Mouse (Mus musculus): ENCODE measurements around the gene Ier5. TPM values are rescaled to one million over a fixed set of nuclear protein-coding genes. Genes with fewer than 3 reads are reported as not detected.
A peak's percentile ranks its signal among the peaks of the same experiment; 100 is the strongest.

Ier5 gene
- polyA plus RNA-seq, 1 experiment from 2014 or later, result 1.6 TPM

- ATAC-seq (ENCODE audit: low read depth) (no peak), DNase-seq (no peak)
- Histone ChIP-seq H3K27me3 (0 out of 2 replicates have a peak, but pooled peaks cover 3% of the 10 kb centered on the region), H3K4me3 (replicated peaks) (no peak overlapping the region), H3K4me2 (no peak overlapping the region), H3K9ac (no peak overlapping the region), H3K9me3 (replicated peaks) (no peaks in the 10 kb centered on the region), H3K27ac (no peak overlapping the region), H3K4me1 (replicated peaks) (no peaks in the 10 kb centered on the region), H3K36me3 (no peaks in the 10 kb centered on the region)
- WGBS (ENCODE audit: insufficient replicate concordance), result 60% methylated on average over 1 of the region's 1 CpGs
Observed at GRCm38 (mm10) chr1:155119719-155120118, 20.3 kb upstream of the Ier5 start.

GRCm38 (mm10) chr1:155113946-155114345 is 14.5 kb upstream of the Ier5 start:
- ATAC-seq (ENCODE audit: low read depth) (no peak), DNase-seq (no peak)
- Histone ChIP-seq H3K4me3 (replicated peaks) (no peak overlapping the region), H3K4me1 (replicated peaks) (peaks cover 6% of the 10 kb centered on the region; the same call in 1 of the 2 replicates), H3K27ac (no peak overlapping the region), H3K36me3 (no peaks in the 10 kb centered on the region), H3K4me2 (no peak overlapping the region), H3K27me3 (peaks cover 17% of the 10 kb centered on the region), H3K9me3 (replicated peaks) (no peaks in the 10 kb centered on the region), H3K9ac (no peak overlapping the region)
- 12% methylated on average over 3 of the region's 3 CpGs for WGBS (ENCODE audit: insufficient replicate concordance)

- H3K9ac ChIP-seq, result no peak overlapping the region
- H3K9me3 ChIP-seq (replicated peaks), result no peaks in the 10 kb centered on the region
- H3K4me2 ChIP-seq, result no peak overlapping the region
- H3K4me1 ChIP-seq (replicated peaks), result peaks cover 8% of the 10 kb centered on the region; the same call in 1 of the 2 replicates
- WGBS (ENCODE audit: insufficient replicate concordance), result 63% methylated on average over 1 of the region's 1 CpGs
- H3K27ac ChIP-seq, result no peak overlapping the region
- peaks cover 17% of the 10 kb centered on the region for H3K27me3 ChIP-seq
- DNase-seq, result no peak
- ATAC-seq (ENCODE audit: low read depth), result no peak
- no peak overlapping the region for H3K4me3 ChIP-seq (replicated peaks)
- H3K36me3 ChIP-seq, result no peaks in the 10 kb centered on the region
Observed at GRCm38 (mm10) chr1:155112875-155113274, 13.4 kb upstream of the Ier5 start.

- H3K27ac ChIP-seq, result no peak overlapping the region
- H3K36me3 ChIP-seq, result no peaks in the 10 kb centered on the region
- H3K4me3 ChIP-seq (replicated peaks), result no peak overlapping the region
- ATAC-seq (ENCODE audit: low read depth), result no peak
- no peak overlapping the region for H3K9ac ChIP-seq
- no peak overlapping the region for H3K4me2 ChIP-seq
- WGBS (ENCODE audit: insufficient replicate concordance), result 54% methylated on average over 4 of the region's 4 CpGs
- H3K4me1 ChIP-seq (replicated peaks), result peaks cover 12% of the 10 kb centered on the region; the same call in 1 of the 2 replicates
- H3K27me3 ChIP-seq, result peaks cover 17% of the 10 kb centered on the region
- no peak for DNase-seq
- no peaks in the 10 kb centered on the region for H3K9me3 ChIP-seq (replicated peaks)
Observed at GRCm38 (mm10) chr1:155112118-155112517, 12.7 kb upstream of the Ier5 start.

GRCm38 (mm10) chr1:155111491-155111890 is 12.1 kb upstream of the Ier5 start:
- peaks cover 12% of the 10 kb centered on the region; the same call in 1 of the 2 replicates for H3K4me1 ChIP-seq (replicated peaks)
- H3K4me2 ChIP-seq, result no peak overlapping the region
- no peaks in the 10 kb centered on the region for H3K36me3 ChIP-seq
- no peaks in the 10 kb centered on the region for H3K9me3 ChIP-seq (replicated peaks)
- H3K4me3 ChIP-seq (replicated peaks), result no peak overlapping the region
- no peak for ATAC-seq (ENCODE audit: low read depth)
- no peak overlapping the region for H3K9ac ChIP-seq
- DNase-seq, result no peak
- H3K27me3 ChIP-seq, result peaks cover 17% of the 10 kb centered on the region
- 56% methylated on average over 6 of the region's 6 CpGs for WGBS (ENCODE audit: insufficient replicate concordance)
- H3K27ac ChIP-seq, result no peak overlapping the region

- Histone ChIP-seq H3K36me3 (no peaks in the 10 kb centered on the region), H3K9ac (no peak overlapping the region), H3K9me3 (replicated peaks) (no peaks in the 10 kb centered on the region), H3K4me3 (replicated peaks) (no peak overlapping the region), H3K27ac (no peak overlapping the region), H3K4me2 (no peak overlapping the region), H3K27me3 (peaks cover 14% of the 10 kb centered on the region), H3K4me1 (replicated peaks) (peaks cover 12% of the 10 kb centered on the region; the same call in 1 of the 2 replicates)
- DNase-seq (no peak), ATAC-seq (ENCODE audit: low read depth) (no peak)
- 34% methylated on average over 18 of the region's 18 CpGs for WGBS (ENCODE audit: insufficient replicate concordance)
Observed at GRCm38 (mm10) chr1:155109387-155110350, 10.2 kb upstream of the Ier5 start.

GRCm38 (mm10) chr1:155108412-155108811 is 9.0 kb upstream of the Ier5 start:
- 33% methylated on average over 4 of the region's 4 CpGs for WGBS (ENCODE audit: insufficient replicate concordance)
- Histone ChIP-seq H3K9me3 (replicated peaks) (no peaks in the 10 kb centered on the region), H3K27me3 (peaks cover 14% of the 10 kb centered on the region), H3K4me2 (no peak overlapping the region), H3K4me1 (replicated peaks) (peaks cover 6% of the 10 kb centered on the region; the same call in 1 of the 2 replicates), H3K4me3 (replicated peaks) (no peak overlapping the region), H3K27ac (no peak overlapping the region), H3K36me3 (no peaks in the 10 kb centered on the region), H3K9ac (no peak overlapping the region)
- no peak for DNase-seq
- peak; percentile 45 for ATAC-seq (ENCODE audit: low read depth)

- Histone ChIP-seq H3K36me3 (no peaks in the 10 kb centered on the region), H3K4me3 (replicated peaks) (no peak overlapping the region), H3K9ac (no peak overlapping the region), H3K4me1 (replicated peaks) (peaks cover 6% of the 10 kb centered on the region; the same call in 1 of the 2 replicates), H3K27me3 (peaks cover 14% of the 10 kb centered on the region), H3K27ac (no peak overlapping the region), H3K9me3 (replicated peaks) (no peaks in the 10 kb centered on the region), H3K4me2 (no peak overlapping the region)
- no peak for DNase-seq
- WGBS (ENCODE audit: insufficient replicate concordance), result 29% methylated on average over 5 of the region's 5 CpGs
- ATAC-seq (ENCODE audit: low read depth), result no peak
Observed at GRCm38 (mm10) chr1:155107843-155108242, 8.4 kb upstream of the Ier5 start.

GRCm38 (mm10) chr1:155106310-155106709 is 6.9 kb upstream of the Ier5 start:
- DNase-seq, result no peak
- WGBS (ENCODE audit: insufficient replicate concordance), result 19% methylated on average over 1 of the region's 1 CpGs
- Histone ChIP-seq H3K27me3 (peaks cover 11% of the 10 kb centered on the region; the same call in 1 of the 2 replicates), H3K4me2 (no peak overlapping the region), H3K4me3 (replicated peaks) (no peak overlapping the region), H3K36me3 (no peaks in the 10 kb centered on the region), H3K9ac (no peak overlapping the region), H3K9me3 (replicated peaks) (no peaks in the 10 kb centered on the region), H3K27ac (no peak overlapping the region), H3K4me1 (replicated peaks) (peaks cover 6% of the 10 kb centered on the region; the same call in 1 of the 2 replicates)
- no peak for ATAC-seq (ENCODE audit: low read depth)

GRCm38 (mm10) chr1:155103991-155104390 is 4.6 kb upstream of the Ier5 start:
- WGBS (ENCODE audit: insufficient replicate concordance), result 73% methylated on average over 5 of the region's 5 CpGs

GRCm38 (mm10) chr1:155102631-155103030 is 3.2 kb upstream of the Ier5 start:
- Histone ChIP-seq H3K4me2 (no peak overlapping the region), H3K4me1 (replicated peaks) (peaks cover 5% of the 10 kb centered on the region), H3K27ac (no peak overlapping the region), H3K4me3 (replicated peaks) (no peak overlapping the region), H3K9ac (no peak overlapping the region), H3K27me3 (no peaks in the 10 kb centered on the region), H3K9me3 (replicated peaks) (no peaks in the 10 kb centered on the region), H3K36me3 (no peaks in the 10 kb centered on the region)
- WGBS (ENCODE audit: insufficient replicate concordance), result 61% methylated on average over 4 of the region's 4 CpGs
- DNase-seq, result no peak
- ATAC-seq (ENCODE audit: low read depth), result no peak

More at GRCm38 (mm10) chr1:155103991-155104390, 4.6 kb upstream of the Ier5 start:
- ATAC-seq (ENCODE audit: low read depth), result no peak
- no peak overlapping the region for H3K4me3 ChIP-seq (replicated peaks)
- no peaks in the 10 kb centered on the region for H3K9me3 ChIP-seq (replicated peaks)
- DNase-seq, result no peak
- no peak overlapping the region for H3K9ac ChIP-seq
- H3K4me1 ChIP-seq (replicated peaks), result peaks cover 10% of the 10 kb centered on the region
- no peak overlapping the region for H3K4me2 ChIP-seq
- H3K27ac ChIP-seq, result no peak overlapping the region
- no peaks in the 10 kb centered on the region for H3K27me3 ChIP-seq
- H3K36me3 ChIP-seq, result no peaks in the 10 kb centered on the region

All from liver, embryonic 13.5 days (tissue).